Mouse (Mus musculus) urinary bladder, postnatal 36 days (tissue): ENCODE data around the gene Epas1.
A peak's percentile ranks its signal among the peaks of the same experiment; 100 is the strongest.

Experiments used
- DNase-seq, 2 experiments: peaks; one replicate each; pipeline ENCODE4 v3.0.0; 2022; ENCODE audit warnings: low spot score in 2 of 2, mixed read lengths in 1 of 2

Gene Epas1

DNA sequence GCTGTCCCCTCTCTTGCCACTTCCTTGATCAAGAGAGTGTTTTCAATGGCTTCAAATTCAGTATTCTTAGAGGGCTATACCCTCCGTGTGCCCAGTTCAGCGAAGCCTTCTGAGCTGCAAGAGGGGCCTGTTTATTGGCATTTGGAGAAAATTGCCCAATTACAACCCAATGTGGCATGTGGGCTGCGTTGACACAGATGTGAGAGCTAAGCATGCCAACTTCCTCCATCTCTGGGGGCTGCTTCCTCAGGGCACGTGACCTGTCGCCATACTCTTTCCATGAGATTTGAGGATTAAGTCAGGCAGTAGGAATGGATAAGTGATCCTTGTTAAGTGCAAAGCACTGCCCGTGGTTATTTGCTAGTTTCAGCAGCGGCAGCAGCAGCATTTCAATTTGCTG, 34.3 kb downstream of the Epas1 start:
- DNase-seq, result no peak

GRCm38 (mm10) chr17:86788316-86788715, 34.8 kb downstream of the Epas1 start:
- DNase-seq, result no peak

- no peak for DNase-seq
These were observed 38.4 kb downstream of the Epas1 start for GRCm38 (mm10) chr17:86791925-86792324.

DNA sequence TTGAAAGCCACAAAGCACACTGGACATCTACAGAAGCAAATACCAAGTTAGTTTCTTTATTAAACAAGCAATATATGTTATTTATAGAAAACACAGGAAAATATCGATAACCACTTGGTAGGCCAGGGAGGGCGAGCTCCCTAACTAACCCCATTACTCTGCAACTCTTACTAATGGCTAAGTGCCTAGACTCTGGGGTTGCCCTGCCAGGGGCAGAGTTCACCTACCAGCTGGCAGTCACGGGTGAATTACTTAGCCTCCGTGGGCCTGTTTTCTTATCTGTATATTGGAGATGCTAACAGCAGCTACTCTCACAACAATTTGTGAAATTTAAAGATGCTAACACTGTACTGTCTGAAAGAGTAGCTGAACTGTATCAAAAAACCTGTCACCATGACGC, 42.3 kb downstream of the Epas1 start:
- no peak for DNase-seq

GRCm38 (mm10) chr17:86797031-86797430, 43.5 kb downstream of the Epas1 start:
- DNase-seq, result no peak

DNA sequence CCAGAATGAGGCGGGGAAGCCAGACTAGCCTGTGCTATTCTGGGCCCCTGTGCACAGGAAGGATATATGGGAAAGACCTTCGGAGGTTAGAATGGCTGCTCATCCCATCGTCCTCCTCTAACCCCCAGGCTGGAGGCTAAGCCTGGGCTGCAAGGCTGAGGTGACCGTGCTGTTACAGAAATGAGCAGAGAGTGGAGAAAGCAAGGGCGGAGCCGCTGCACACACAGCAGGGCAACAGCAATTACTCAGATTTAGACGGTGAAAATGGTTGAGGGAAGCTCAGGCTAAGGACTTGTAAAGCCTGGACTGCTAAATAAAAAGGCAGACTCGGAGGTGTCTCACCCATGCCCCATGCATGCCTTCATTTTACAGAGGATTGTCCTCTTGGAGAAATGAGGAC, 45.0 kb downstream of the Epas1 start:
- DNase-seq, result no peak

DNA sequence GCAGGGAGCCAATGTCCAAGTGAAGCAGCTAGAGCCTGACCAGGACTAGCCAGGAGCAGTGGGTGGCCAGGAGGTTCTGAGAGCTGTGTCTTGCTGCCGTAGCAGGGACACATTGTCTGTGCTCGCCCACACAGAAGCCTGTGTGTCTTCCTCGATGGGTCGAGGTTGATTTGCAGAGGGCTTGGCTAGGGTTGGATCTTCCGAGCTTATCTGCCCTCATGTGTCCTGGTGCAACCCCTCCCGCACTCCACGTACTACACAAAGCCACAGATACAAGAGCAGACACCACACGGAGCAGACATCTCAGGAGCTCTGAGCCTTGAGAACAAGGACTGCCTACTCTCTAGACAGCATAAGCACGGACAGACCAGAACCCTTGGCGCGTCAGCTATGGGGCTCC, 45.5 kb downstream of the Epas1 start:
- no peak for DNase-seq

DNA sequence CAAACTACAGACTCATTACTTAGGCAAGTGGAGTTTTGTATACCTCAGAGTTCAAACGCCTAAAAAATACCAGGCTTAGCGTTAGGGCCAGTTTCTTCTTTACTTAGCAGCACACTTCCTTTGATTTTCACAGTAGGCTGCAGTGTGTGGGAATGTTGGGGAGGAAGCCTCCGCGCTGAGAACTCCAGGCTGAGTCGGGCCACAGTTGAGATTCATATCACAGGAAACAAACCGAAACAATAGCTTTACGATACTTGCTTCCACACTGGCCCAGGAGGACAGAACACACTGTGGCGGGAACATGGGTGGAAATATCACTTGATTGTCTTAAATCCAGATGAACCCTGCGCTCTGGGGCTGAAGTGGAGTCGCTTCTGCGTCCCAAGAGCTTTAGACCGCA, 47.0 kb downstream of the Epas1 start:
- DNase-seq, result no peak

GRCm38 (mm10) chr17:86801213-86801815, 47.8 kb downstream of the Epas1 start:
- no peak for DNase-seq

GRCm38 (mm10) chr17:86801876-86802275, 48.4 kb downstream of the Epas1 start:
- no peak for DNase-seq

DNA sequence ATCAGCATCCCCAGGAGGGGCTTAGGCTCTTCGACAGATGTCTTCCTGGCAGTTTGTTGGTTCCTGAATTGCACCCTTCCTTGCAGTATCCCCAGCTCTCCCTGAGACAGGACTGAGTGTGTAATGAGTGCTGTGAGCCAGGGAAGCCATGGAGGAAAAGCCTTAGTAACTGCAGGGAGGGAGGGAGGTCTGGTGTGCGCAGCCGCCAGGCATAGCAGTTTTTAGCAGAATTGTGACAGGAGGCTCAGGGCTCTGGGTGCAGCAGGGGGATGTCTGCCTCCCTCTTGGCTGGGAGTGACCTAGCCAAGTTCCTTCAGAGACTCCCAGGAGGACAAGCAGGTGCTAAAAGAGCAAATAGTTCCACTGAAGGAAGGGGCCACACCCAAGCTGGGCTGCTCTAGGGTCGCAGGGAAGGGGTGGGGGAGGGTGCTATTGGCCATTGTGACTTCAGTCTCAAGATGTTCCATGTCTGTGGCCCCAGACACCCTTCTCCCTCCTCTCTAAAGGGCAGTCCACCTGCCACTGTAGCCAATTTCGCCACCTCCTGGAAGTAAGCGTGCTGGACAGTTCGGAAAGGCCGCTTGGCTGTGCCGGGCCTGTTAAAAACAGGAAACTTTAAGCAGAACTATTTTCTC, 49.0 kb downstream of the Epas1 start:
- peak in 1 of 2 experiments; percentile 40 for DNase-seq

DNA sequence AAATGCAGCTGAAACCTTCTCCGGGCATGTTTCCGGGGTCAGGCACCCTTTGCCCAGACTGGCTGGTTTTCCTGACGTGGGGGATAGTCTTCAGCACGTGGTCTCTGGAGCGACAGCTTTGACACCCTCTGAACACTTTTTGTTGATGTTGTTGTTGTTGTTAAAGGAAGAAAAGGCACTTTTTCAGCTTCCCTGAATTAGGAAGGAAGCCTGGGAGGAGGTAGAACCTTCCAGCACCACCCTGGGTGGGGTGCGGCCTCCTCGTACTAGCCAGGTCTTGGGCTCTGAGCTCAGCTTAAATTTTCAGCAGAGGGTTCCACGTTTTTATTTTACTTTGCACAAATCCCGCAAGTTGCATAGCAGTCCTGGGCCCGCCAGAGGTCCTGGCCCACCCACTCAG, 49.6 kb downstream of the Epas1 start:
- DNase-seq, result no peak

DNA sequence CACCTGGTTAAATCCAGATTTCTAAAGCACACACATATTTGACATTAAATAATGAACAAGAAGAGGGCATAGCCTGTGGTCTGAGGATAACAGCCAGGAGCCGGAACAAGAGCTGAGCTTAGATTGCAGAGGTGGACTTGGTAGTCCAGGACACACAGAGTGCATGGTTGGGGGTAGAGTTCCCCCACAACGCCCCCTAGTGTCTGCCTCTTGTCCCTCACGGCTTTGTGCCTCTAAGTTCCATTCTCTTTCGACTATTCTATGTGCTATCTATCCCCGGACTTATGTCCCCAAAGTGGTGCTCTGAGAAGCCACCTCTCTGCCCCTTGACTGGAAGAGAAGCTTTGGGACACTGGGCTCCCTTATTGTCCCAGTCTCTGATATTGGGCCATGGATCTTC, 50.2 kb downstream of the Epas1 start:
- DNase-seq, result no peak

GRCm38 (mm10) chr17:86812029-86812428, 58.5 kb downstream of the Epas1 start:
- DNase-seq, result peak; percentile 12 to 21

- DNase-seq, result no peak
These were observed 60.8 kb downstream of the Epas1 start for GRCm38 (mm10) chr17:86814320-86814719.

GRCm38 (mm10) chr17:86815016-86815865, 61.7 kb downstream of the Epas1 start:
- no peak for DNase-seq

DNA sequence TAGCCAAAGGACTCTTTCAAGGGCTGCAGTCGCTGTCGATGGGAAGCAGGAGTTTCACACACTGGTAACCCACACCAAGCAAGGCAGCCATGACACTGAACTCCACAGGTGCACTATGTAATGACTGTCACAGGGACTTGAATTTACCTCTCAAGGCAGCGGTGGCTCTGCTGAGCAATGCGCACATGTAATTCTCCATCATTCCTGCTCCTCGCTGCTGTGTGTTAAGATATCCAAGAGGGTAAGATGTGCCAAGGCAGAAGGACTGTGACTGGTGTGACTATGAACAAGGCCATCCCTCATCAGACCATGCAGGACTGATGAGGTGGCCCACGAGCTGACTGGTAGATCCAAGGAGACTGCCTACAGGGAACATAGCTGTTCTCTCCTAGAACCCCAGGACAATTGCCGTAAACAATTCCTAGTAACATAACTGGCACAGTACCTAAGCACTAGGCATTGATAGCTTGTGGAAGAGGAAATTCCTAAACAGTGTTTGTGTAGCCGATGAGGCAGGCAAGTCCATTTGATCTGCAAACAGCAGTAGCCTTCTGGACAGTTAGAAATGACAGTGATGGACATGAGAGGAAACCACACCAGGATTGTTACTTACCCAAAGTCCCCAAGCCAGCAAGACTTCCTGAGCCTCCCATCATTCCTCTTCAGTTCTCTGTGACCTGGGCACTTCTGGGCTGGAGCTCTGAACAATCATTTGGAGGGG, 68.7 kb downstream of the Epas1 start:
- DNase-seq, result no peak

- no peak for DNase-seq
These were observed 71.1 kb downstream of the Epas1 start for GRCm38 (mm10) chr17:86824502-86825162.

- no peak for DNase-seq
These were observed 71.8 kb downstream of the Epas1 start for GRCm38 (mm10) chr17:86825163-86825902.

GRCm38 (mm10) chr17:86826376-86826775, 72.9 kb downstream of the Epas1 start:
- DNase-seq, result no peak
